Mouse (Mus musculus) spleen, postnatal 14 days (tissue): ENCODE measurements around the gene Myrip.

Experiments
- DNase-seq, 2 experiments: peaks; one replicate each; pipeline ENCODE4 v3.0.0; 2021 to 2022; ENCODE audit warnings: low spot score in 2 of 2

Gene Myrip

DNA sequence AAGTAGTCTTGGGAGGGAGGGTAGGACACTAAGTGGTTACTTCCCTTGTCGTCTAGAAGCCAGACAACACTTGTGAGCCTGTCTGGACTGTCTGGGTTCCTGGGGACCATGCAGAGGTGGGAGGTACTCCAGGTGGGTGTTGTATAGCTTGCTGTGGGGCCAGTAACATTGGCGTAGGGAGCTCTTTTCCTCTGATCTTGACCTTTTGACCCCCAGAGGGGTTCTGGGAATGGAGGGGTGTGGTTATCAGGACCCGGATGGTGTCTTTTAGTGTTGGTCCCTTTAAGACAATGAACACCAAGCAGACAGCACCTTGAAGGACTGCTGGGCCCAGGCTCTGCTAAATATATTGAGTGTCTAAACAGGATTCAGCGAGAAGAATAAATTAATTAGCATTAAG is 36.9 kb downstream of the Myrip start:
- DNase-seq, result no peak

GRCm38 (mm10) chr9:120339975-120340695 is 38.8 kb downstream of the Myrip start:
- DNase-seq, result no peak

DNA sequence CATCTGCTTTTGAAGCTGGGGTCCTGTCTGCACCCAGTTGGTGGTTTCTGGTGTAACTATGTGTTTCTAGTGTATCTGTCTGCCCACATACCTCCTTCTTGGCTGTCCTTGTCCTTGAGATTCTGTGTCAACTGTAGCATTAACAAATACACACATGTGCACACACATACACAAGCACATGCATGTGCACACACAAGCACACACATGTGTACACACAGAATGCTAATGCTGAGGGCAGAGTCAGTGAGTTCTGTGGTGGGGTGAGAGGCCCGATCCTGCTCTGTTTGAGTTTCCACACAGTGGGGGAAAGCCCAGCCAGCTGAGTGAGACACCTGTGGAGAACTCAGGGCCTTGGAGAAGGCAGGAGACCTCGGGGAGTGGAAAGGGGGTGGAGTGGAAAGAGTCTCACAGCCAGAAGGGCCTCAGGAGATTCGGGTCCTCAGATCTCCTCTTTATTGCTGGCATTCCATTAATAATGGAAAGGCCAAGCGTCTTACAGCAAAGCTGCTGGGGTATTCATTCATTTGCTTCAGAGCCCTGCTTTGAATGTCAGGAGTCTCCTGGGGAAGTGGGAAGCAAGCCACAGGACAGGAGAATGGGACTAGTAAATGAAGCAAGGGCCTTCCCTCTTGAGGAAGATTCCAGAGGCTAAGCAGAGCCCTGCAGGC is 41.9 kb downstream of the Myrip start:
- no peak for DNase-seq

- DNase-seq, result no peak
Observed at GRCm38 (mm10) chr9:120345651-120346151, 44.4 kb downstream of the Myrip start.

DNA sequence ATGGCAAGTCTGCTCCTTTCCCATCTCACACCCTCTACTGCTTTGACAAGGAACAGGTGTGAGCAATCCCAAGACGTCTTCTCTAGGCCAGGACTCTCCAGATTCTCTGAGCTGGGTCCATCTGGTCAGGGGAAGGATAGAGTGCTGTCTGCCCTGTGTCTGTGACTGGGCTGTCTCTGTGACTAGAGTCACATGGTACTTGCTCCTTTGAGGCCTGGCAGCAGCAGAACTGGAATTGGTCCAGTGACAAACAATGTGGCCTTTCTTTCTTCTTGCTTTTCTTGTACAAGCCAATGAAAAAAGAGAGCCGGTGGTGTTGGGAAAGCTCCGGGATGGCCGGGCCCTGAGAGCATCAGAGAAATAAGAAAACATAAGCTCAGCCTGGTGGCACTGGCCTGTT is 47.8 kb downstream of the Myrip start:
- no peak for DNase-seq

DNA sequence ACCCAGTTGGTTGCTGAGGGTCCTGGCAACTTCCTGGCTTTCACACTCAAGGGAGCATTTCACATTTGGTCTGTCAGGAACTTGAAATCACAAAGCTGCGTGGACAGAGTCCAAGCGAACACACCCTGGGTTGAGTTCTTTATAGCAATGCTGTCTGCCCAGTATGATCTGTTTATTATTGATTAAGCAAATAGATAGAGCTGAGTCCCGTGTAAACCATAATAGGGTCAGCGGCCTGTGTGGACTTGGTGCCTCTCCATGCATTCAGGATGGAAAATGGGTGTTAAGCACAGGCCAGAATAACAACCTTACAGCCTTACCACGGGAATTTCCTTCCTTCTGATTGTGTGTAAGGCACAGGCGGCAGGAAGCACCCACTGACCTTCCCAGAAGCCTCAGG is 49.0 kb downstream of the Myrip start:
- no peak for DNase-seq

GRCm38 (mm10) chr9:120351061-120351460 is 49.7 kb downstream of the Myrip start:
- DNase-seq, result no peak

GRCm38 (mm10) chr9:120351474-120351873 is 50.2 kb downstream of the Myrip start:
- no peak for DNase-seq

GRCm38 (mm10) chr9:120353036-120353435 is 51.7 kb downstream of the Myrip start:
- no peak for DNase-seq

- no peak for DNase-seq
Observed at GRCm38 (mm10) chr9:120353967-120354366, 52.7 kb downstream of the Myrip start.

- no peak for DNase-seq
Observed at GRCm38 (mm10) chr9:120354550-120355345, 53.4 kb downstream of the Myrip start.

DNA sequence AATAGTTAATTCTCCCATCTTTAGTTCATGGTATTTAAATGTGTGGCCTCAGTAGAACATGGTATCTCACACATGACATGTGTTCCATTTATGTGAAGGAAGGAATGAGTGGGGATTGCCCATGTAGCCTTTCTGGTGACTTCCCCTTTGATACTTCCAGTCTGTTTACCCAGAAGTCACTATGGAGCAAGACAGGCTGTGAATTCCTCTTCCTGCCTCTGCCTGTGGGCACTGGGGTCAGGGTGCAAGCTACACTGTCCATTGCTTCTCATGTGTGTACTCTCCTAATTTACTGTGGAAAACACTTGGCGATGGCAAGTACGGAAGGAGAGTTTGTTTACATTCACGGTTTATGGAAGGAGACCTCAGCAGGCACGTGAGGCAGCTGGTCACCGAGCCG is 55.2 kb downstream of the Myrip start:
- DNase-seq, result no peak

DNA sequence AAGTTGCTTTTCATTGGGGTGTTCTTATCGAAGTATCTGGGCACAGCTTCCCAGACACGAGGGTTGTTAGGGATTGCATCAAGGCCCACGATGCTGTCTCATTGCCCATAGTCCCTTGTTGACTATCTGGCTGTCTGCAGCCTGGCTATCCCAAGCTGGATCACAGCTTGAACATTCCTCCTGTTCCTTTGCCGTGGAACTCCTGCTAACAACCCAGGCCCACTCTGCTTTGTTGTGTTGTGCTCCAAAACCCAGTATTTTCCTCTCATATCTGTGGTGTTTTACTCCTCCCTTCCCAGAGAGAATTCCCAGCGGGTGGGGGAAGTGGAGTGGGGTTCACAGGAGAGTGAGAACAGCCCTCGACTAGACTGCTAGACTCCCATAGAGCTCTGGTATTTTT is 56.7 kb downstream of the Myrip start:
- no peak for DNase-seq

DNA sequence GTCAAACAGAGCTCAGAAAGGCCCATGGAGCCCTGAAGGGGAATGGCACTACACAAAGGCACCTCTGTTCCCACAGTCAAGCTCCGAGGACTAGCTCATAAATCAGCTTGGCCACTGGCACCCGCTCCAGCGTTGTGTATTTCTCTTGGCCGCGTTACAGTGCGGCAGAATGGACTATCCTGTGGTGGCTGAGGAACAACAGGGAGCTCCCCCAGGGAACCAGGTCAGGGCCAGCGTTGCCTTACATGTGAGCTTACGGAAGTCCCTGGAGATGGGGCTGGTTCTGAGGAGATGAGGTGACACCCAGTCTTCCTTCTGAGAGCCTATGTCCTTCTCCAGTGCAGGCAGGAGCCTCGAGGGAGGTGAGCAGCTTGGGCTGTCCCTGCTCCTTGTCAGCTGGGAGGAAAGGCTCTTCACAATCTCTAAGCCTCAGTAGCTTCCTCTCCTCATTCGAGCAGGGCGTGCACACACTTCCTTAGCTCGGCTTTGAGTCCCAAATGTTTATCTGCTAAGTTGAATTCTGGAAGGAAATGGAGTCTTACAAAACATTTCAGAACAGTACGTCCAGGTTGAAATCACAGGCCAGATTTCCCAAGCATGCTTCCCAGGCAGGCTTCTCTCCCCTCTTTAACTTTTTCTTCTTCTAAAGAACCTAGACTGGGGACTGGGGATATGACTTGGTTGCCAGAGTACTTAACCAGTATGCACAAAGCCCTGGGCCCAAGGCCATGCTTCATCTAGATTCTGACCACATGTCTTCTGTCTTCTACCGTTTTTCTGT is 59.3 kb downstream of the Myrip start:
- DNase-seq, result no peak

DNA sequence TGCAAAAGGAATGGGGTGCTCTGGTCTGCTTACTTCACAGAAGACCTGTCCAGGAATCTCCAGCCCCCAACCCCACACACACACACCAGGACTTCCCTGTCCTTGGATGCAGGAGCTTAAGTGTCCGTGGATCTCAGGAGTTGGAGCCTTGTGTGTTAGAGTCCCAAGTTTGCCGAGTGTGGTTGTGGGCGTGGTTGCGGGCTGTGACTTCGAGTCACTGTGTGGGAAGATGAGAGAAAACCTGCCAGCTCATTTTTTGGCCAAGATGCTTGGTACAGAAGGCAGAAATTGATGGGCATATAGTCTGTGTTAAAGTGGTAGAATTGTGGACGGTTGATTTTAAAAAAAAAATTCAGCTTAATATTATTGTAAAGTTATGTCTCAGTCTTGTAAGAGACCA is 60.3 kb downstream of the Myrip start:
- DNase-seq, result no peak

DNA sequence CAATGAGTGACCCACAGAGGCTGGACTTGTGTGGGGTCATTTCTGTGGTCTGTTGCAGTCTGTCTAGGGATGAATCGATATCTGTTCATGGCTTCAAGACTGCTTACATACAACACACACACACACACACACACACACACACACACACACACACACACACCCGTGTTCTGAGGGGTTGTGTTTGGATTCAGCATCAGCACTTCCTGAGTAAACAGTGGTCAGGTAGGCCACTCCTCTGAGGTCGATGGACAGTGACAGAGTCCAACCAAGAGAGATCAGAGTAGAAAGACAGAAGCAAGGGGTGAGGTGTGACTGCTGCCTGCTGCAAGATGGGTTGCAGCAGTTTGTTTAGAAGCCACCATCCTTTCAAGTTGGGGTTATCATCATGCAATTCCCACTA is 61.4 kb downstream of the Myrip start:
- no peak for DNase-seq

DNA sequence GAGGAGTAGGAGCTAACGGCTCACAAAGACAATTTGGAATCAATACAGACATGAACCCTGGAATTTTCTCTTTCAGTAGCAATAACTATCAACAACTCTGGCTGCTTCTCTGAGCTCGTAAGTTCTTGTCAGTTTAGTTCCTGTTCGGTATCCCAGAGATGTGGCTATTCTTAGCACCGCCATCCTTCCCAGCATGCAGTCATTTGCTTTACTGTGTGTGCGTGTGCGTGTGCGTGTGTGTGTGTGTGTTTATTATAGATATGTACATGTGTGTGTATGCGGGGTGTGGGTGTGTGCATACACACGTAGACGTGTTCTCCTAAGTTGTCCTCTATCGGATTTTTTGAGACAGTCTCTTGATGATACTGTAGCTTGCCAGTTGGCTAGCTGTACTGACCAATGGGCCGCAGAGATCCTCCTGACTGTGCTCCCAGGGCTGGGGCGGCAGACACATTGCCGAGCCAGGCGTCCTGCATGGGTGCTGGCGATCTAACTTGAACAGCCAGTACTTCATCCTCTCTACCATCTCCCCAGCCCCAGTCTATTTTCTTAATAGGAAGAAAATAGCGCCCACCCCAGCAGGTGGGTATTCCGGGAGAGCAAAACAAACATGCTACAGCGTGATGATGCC is 63.5 kb downstream of the Myrip start:
- DNase-seq, result no peak

- DNase-seq, result no peak
Observed at GRCm38 (mm10) chr9:120367526-120367925, 66.2 kb downstream of the Myrip start.

DNA sequence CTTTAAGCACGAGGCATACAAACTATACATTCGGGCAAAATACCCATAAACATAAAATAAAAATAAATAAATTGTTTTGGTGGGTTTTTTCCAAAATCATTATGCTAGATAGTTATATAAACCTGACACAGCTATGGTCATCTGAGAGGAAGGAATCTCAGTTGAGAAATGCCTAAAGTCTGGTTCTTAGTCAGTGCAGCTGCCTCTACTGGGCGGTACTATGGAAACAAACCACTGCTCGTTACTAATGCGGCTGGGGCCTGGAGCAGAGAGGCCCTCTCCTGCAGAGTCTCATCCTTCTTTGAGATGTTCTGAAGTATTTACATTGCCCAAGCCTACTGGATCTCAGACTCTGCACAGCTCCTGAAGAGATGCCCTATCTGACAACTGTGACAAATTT is 70.3 kb downstream of the Myrip start:
- DNase-seq, result no peak

GRCm38 (mm10) chr9:120372347-120372746 is 71.0 kb downstream of the Myrip start:
- no peak for DNase-seq

DNA sequence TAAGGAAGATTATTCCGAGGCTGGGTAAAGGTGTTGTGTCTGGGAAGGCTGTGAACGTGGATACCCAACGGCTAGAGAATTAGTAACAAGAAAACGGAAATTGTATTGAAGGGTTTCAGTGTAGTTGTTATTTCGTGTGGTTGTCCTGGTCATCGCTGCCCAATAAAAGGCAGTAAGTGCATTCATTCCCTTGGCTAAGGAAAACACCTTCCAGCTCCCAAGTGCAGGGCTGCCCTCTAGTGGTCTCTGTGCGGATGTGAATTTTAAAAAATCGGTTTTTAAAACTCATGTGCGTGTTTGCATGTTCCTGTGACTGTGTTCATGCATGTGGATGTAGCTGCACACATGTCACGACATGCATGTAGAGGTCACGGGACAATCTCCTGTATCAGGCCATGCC is 76.4 kb downstream of the Myrip start:
- DNase-seq, result no peak
